Mouse (Mus musculus): ENCODE data around the gene C1qtnf3.

DNA sequence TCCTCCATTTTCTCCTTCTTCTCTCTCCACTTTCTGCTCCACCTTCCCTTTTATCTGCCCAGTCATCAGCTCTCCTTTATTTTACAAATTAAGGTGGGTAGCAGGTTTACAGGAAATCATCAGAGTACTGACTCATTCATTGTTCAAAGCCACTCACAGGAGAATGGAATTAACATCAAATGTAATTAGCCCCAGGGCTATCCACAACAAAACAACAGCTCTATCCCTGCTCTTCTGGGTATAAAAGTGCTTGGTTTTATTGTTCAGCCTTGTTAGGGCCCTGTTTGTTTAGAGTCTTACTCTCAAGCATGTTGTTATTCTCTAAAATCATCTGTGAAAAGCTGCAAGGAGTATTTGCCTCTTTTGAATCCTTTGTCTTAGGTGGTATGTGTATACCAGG is 25.0 kb downstream of the C1qtnf3 start:
- TF ChIP-seq POLR2A (IDR thresholded peaks at IDR 0.05; ENCODE audit: control insufficient read depth, extremely low read depth, insufficient read depth, low read length, poor library complexity), result no peak
- no peak for TF ChIP-seq CTCF (IDR thresholded peaks at IDR 0.05; ENCODE audit: borderline replicate concordance, control insufficient read depth, extremely low read depth, insufficient read depth, low read length, poor library complexity)
